Mouse (Mus musculus): ENCODE results near the gene Gm340. TPM values are rescaled to one million over a fixed set of nuclear protein-coding genes. Genes with fewer than 3 reads are reported as not detected.

The Gm340 gene
- polyA plus RNA-seq, 1 experiment from 2014 or later = 4.3 TPM

Small RNA genes within 50 kb of the gene (microRNA-seq; reads per million reads assigned to microRNA genes)
- not detected for gene Mir8091

Other genes with a start within 250 kb of the Gm340 start
- gene Pik3ap1, start 197.3 kb upstream of the Gm340 start, polyA plus RNA-seq (2014; fragmentation: Nextera tagmentation; extraction: Ambion mirVana) = 2.4 and 4.6 TPM in 2 replicates
- gene Lcor, start 99.7 kb upstream of the Gm340 start, polyA plus RNA-seq (2014; fragmentation: Nextera tagmentation; extraction: Ambion mirVana) = 20.6 and 23.0 TPM in 2 replicates
- gene Slit1, start 161.3 kb downstream of the Gm340 start, polyA plus RNA-seq (2014; fragmentation: Nextera tagmentation; extraction: Ambion mirVana) = 1.00 and 1.4 TPM in 2 replicates
- gene Arhgap19, start 219.7 kb downstream of the Gm340 start, polyA plus RNA-seq (2014; fragmentation: Nextera tagmentation; extraction: Ambion mirVana) = 25.2 and 25.7 TPM in 2 replicates
- gene Frat1, start 247.6 kb downstream of the Gm340 start, polyA plus RNA-seq (2014; fragmentation: Nextera tagmentation; extraction: Ambion mirVana) = 12.9 and 14.1 TPM in 2 replicates